Mouse (Mus musculus) stomach, embryonic 15.5 days (tissue): ENCODE measurements around the gene Sobp. TPM values are rescaled to one million over a fixed set of nuclear protein-coding genes. Genes with fewer than 3 reads are reported as not detected.
A peak's percentile ranks its signal among the peaks of the same experiment; 100 is the strongest.

ENCODE experiments used
- ATAC-seq: fragments of 200-750 bp; cut with Nextera tagmentation; 2 replicates; pipeline ENCODE4 v1.8.0; 2017; ENCODE audit warnings: low read depth, moderate number of reproducible peaks, moderate TSS enrichment; ENCODE audit not compliant: insufficient read depth, low FRiP score
- H3K27ac ChIP-seq: fragments of 300-500 bp; sonication (generic); 2 replicates; pipeline ENCODE4 v1.5.1; 2015; ENCODE audit warnings: mild to moderate bottlenecking, inconsistent platforms
- H3K27me3 ChIP-seq: fragments of 300-500 bp; sonication (generic); replicated peaks from 2 replicates; pipeline ENCODE4 v1.6.1; 2015; ENCODE audit warnings: inconsistent platforms
- H3K36me3 ChIP-seq: fragments of 300-500 bp; sonication (generic); 2 replicates; pipeline ENCODE4 v1.6.1; 2015; ENCODE audit warnings: inconsistent platforms
- H3K4me1 ChIP-seq: fragments of 300-500 bp; sonication (generic); 2 replicates; pipeline ENCODE4 v1.6.1; 2015; ENCODE audit warnings: inconsistent platforms
- H3K4me2 ChIP-seq: fragments of 300-500 bp; sonication (generic); 2 replicates; pipeline ENCODE4 v1.6.1; 2015; ENCODE audit warnings: mild to moderate bottlenecking, inconsistent platforms
- H3K4me3 ChIP-seq: fragments of 300-500 bp; sonication (generic); replicated peaks from 2 replicates; pipeline ENCODE4 v1.5.1; 2015; ENCODE audit warnings: inconsistent platforms
- H3K9ac ChIP-seq: fragments of 300-500 bp; sonication (generic); 2 replicates; pipeline ENCODE4 v1.6.1; 2015; ENCODE audit warnings: inconsistent platforms
- H3K9me3 ChIP-seq: fragments of 300-500 bp; sonication (generic); 2 replicates; pipeline ENCODE4 v1.6.1; 2016; ENCODE audit warnings: inconsistent platforms
- WGBS: fragments of 180-500 bp; shearing (Covaris S2); methylation state at CpG from one replicate; pipeline ENCODE4 v1.1.7; 2015; 5-methylcytosine and 5-hydroxymethylcytosine counted together
- polyA plus RNA-seq: library from polyadenylated mRNA; unstranded; fragments of >200 nt; fragmentation: Nextera tagmentation; extraction: Ambion mirVana; gene quantifications from 2 replicates; pipeline ENCODE4 v1.2.1, GENCODE M21; 2015

The Sobp gene
- polyA plus RNA-seq, 1 experiment from 2014 or later: 1.4 TPM

- Histone ChIP-seq H3K4me2 (peak overlapping the region; percentile 96), H3K27ac (no peak overlapping the region), H3K9ac (no peak overlapping the region), H3K4me3 (peak overlapping the region; percentile 51), H3K27me3 (peaks cover 37% of the 10 kb centered on the region), H3K4me1 (peaks cover 17% of the 10 kb centered on the region), H3K36me3 (no peaks in the 10 kb centered on the region), H3K9me3 (no peaks in the 10 kb centered on the region)
- no peak for ATAC-seq
- 9% methylated on average over 29 of the region's 29 CpGs for WGBS
These were observed 152.1 kb downstream of the Sobp start for GRCm38 (mm10) chr10:43022190-43022761.

DNA sequence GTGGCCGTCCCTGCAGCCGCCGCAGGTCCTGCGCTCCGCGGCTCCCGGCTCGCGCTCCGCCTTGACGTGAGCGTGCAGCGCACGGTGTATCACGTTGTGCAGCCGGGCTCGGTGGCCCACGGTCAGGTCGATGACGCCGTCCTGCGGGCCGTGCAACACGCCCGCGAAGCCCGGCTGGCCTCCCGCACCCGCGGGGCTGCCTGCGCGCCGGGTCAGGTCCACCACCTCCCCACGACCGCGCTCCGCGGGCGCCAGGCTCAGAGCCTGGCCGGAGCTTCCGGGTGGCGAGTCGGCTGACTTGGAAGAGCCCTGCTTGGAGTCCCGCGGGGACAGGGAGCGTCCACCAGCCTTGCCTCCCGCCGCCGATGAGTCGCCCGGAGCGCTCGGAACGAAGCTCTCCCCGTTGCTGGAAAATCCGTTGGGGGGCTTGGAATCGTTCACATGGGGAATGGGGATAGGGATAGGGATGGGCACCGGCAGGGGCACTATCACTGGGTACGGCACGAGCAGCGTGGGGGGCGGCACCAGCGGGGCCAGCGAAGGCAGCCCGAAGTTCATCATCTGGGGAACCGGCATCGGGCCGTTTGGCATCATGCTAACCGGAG lies 152.7 kb downstream of the Sobp start:
- Histone ChIP-seq H3K4me1 (peaks cover 17% of the 10 kb centered on the region), H3K9ac (0 out of 2 replicates have a peak overlapping the region, but pooled peaks have one; percentile 17), H3K9me3 (no peaks in the 10 kb centered on the region), H3K4me3 (peak overlapping the region; percentile 51), H3K4me2 (peak overlapping the region; percentile 96), H3K27ac (no peak overlapping the region), H3K27me3 (peaks cover 37% of the 10 kb centered on the region), H3K36me3 (no peaks in the 10 kb centered on the region)
- 2% methylated on average over 58 of the region's 69 CpGs for WGBS
- ATAC-seq: peak; percentile 50; the same call in 1 of the 2 replicates

DNA sequence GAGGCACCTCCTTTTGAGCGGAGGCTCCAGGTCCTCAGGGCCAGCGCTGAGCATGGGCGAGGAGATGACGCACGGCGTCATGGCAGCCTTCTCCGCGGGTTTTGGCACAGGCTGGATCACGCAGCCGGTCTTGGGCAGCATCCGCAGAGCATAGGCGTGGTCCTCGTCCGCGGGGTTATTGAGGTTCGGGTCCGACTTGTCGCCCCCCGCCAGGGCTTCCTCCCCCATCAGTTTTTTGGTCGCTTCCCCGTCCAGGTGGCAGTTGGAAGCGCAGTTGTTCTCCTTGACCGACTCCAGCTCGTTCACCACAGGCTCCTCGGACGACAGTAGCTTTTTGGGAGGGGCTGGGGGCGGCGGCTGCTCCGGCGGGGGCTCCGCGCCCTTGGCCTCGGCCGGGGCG lies 153.3 kb downstream of the Sobp start:
- no peak; the same call in 1 of the 2 replicates for ATAC-seq
- Histone ChIP-seq H3K4me3 (peak overlapping the region; percentile 51), H3K9me3 (no peaks in the 10 kb centered on the region), H3K9ac (no peak overlapping the region), H3K36me3 (no peaks in the 10 kb centered on the region), H3K27ac (no peak overlapping the region), H3K4me1 (peaks cover 17% of the 10 kb centered on the region), H3K27me3 (peaks cover 37% of the 10 kb centered on the region), H3K4me2 (peak overlapping the region; percentile 96)
- WGBS: 6% methylated on average over 35 of the region's 35 CpGs

DNA sequence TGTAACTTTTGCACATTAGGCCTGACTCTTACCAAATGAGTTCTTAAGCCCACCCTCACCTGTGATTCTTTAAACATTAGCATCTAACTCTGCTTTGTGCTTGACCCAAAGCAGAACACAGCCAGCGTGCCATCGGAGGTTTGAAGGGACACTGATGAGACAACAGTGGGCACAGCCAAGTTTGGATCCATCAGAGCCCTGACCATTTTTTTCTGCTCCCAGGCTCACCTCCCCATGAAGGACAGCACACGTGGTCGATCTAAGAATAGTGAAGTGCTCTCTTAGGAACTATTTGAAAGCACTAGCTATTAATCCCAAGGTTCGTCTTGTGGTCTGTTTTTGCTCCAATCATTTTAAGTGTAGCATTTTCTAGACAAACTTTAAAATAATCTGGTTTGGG lies 159.5 kb downstream of the Sobp start:
- Histone ChIP-seq H3K9ac (no peak overlapping the region), H3K9me3 (no peaks in the 10 kb centered on the region), H3K4me2 (no peak overlapping the region), H3K36me3 (no peaks in the 10 kb centered on the region), H3K4me3 (no peak overlapping the region), H3K27ac (no peak overlapping the region), H3K27me3 (0 out of 2 replicates have a peak, but pooled peaks cover 7% of the 10 kb centered on the region), H3K4me1 (no peaks in the 10 kb centered on the region)
- WGBS: 80% methylated on average over 5 of the region's 5 CpGs
- no peak for ATAC-seq

- Histone ChIP-seq H3K4me2 (no peak overlapping the region), H3K27me3 (0 out of 2 replicates have a peak, but pooled peaks cover 4% of the 10 kb centered on the region), H3K27ac (no peak overlapping the region), H3K9ac (no peak overlapping the region), H3K9me3 (no peaks in the 10 kb centered on the region), H3K4me3 (no peak overlapping the region), H3K4me1 (no peaks in the 10 kb centered on the region), H3K36me3 (no peaks in the 10 kb centered on the region)
- ATAC-seq: no peak
- WGBS: 74% methylated on average over 4 of the region's 4 CpGs
These were observed 160.0 kb downstream of the Sobp start for GRCm38 (mm10) chr10:43014358-43014757.

DNA sequence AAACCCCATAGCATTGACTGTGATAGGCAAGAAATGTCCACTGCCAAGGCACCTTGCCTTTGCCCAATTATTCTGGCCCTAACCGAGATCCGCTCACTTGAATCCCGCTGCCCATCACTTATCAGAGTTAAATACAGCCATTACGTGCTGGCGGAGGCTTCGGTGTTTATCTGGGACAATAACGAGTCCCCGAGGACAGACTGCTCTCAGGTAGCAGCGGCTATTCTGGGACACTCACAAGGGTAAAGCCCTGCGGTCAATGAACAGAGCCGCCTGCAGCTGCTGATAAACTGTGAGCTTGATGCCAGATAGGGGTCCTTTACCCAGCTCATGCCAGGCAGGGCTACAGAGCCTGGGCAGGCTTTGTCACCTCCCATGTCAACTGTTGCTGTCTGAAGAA lies 166.2 kb downstream of the Sobp start:
- peaks cover 4% of the 10 kb centered on the region; the same call in 1 of the 2 replicates for H3K4me1 ChIP-seq
- WGBS: 66% methylated on average over 11 of the region's 11 CpGs
- H3K4me3 ChIP-seq: no peak overlapping the region
- H3K9ac ChIP-seq: no peak overlapping the region
- H3K9me3 ChIP-seq: no peaks in the 10 kb centered on the region
- no peaks in the 10 kb centered on the region for H3K27me3 ChIP-seq
- no peak for ATAC-seq
- no peaks in the 10 kb centered on the region for H3K36me3 ChIP-seq
- H3K4me2 ChIP-seq: no peak overlapping the region
- no peak overlapping the region for H3K27ac ChIP-seq

GRCm38 (mm10) chr10:43006534-43006933 lies 167.8 kb downstream of the Sobp start:
- H3K27ac ChIP-seq: no peak overlapping the region
- no peak for ATAC-seq
- no peaks in the 10 kb centered on the region for H3K27me3 ChIP-seq
- H3K36me3 ChIP-seq: no peaks in the 10 kb centered on the region
- no peak overlapping the region for H3K9ac ChIP-seq
- no peaks in the 10 kb centered on the region for H3K9me3 ChIP-seq
- peaks cover 9% of the 10 kb centered on the region; the same call in 1 of the 2 replicates for H3K4me1 ChIP-seq
- no peak overlapping the region for H3K4me2 ChIP-seq
- WGBS: 80% methylated on average over 4 of the region's 4 CpGs
- no peak overlapping the region for H3K4me3 ChIP-seq

- H3K27ac ChIP-seq: no peak overlapping the region
- peaks cover 9% of the 10 kb centered on the region; the same call in 1 of the 2 replicates for H3K4me1 ChIP-seq
- no peak overlapping the region for H3K4me2 ChIP-seq
- H3K9ac ChIP-seq: no peak overlapping the region
- H3K36me3 ChIP-seq: no peaks in the 10 kb centered on the region
- ATAC-seq: no peak
- 70% methylated on average over 7 of the region's 7 CpGs for whole genome bisulfite sequencing
- H3K9me3 ChIP-seq: no peaks in the 10 kb centered on the region
- no peak overlapping the region for H3K4me3 ChIP-seq
- H3K27me3 ChIP-seq: no peaks in the 10 kb centered on the region
These were observed 168.7 kb downstream of the Sobp start for GRCm38 (mm10) chr10:43005677-43006076.

DNA sequence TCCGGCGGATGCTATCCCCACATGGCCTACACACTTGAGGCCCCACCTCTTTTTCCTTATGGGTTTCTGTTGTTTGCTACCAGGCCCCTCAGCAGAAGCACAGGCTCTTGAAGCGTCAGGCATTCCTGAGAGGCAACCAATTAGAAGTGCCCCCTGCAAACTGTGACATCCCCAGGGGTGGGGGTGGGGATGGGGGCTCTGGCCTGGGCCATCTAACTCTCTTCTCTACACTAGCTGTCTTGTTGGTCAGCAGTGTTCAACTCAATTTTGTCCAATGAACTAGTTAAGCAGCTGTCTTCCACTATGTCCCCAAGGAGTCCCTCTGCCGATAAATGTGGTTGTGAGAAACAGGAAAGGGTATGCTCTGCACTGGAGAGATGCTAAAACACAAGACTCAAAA lies 169.3 kb downstream of the Sobp start:
- Histone ChIP-seq H3K9me3 (no peaks in the 10 kb centered on the region), H3K4me3 (no peak overlapping the region), H3K4me2 (no peak overlapping the region), H3K36me3 (no peaks in the 10 kb centered on the region), H3K4me1 (peaks cover 9% of the 10 kb centered on the region; the same call in 1 of the 2 replicates), H3K27ac (no peak overlapping the region), H3K9ac (no peak overlapping the region), H3K27me3 (no peaks in the 10 kb centered on the region)
- 90% methylated on average over 4 of the region's 4 CpGs for WGBS
- no peak for ATAC-seq

DNA sequence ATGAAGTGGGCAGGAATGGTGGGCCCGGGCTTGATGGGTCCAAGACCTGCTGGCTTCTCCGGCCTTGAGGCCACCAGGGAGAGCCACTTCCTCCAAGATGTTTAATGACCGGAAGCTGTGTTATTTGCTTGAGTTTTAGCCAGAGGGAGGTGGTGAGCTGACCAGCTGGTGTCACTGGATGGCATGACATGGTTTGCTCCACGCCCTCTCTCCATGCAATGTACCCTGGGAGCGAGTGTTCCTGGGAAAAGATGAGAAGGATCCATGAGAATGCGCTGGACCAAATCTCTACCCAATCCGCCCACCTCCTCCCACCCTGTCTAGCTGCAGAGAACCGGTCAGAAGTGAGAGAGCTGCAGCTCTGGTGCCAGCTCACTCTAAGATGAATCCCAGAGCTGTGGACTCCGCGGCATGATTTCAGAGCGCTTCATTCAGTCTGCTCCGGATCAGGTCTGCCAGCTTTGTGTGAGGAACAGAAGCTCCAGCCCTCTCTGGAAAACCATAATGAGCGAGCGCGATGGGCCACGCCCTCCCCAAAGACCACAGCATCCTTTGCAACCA lies 170.1 kb downstream of the Sobp start:
- H3K27ac ChIP-seq: no peak overlapping the region

GRCm38 (mm10) chr10:43003466-43003757 lies 170.9 kb downstream of the Sobp start:
- H3K27me3 ChIP-seq: no peaks in the 10 kb centered on the region
- 17% methylated on average over 5 of the region's 5 CpGs for WGBS
- H3K4me2 ChIP-seq: peak overlapping the region; percentile 91; the same call in 1 of the 2 replicates
- no peak for ATAC-seq
- peaks cover 9% of the 10 kb centered on the region; the same call in 1 of the 2 replicates for H3K4me1 ChIP-seq
- no peak overlapping the region for H3K27ac ChIP-seq
- H3K4me3 ChIP-seq: no peak overlapping the region
- no peak overlapping the region for H3K9ac ChIP-seq
- no peaks in the 10 kb centered on the region for H3K9me3 ChIP-seq
- H3K36me3 ChIP-seq: no peaks in the 10 kb centered on the region

More for the DNA sequence above, 170.1 kb downstream of the Sobp start:
- Histone ChIP-seq H3K27me3 (no peaks in the 10 kb centered on the region), H3K9me3 (no peaks in the 10 kb centered on the region), H3K4me2 (no peak overlapping the region), H3K4me1 (peaks cover 9% of the 10 kb centered on the region; the same call in 1 of the 2 replicates), H3K4me3 (no peak overlapping the region), H3K9ac (no peak overlapping the region), H3K36me3 (no peaks in the 10 kb centered on the region)
- no peak for ATAC-seq
- WGBS: 86% methylated on average over 16 of the region's 16 CpGs

DNA sequence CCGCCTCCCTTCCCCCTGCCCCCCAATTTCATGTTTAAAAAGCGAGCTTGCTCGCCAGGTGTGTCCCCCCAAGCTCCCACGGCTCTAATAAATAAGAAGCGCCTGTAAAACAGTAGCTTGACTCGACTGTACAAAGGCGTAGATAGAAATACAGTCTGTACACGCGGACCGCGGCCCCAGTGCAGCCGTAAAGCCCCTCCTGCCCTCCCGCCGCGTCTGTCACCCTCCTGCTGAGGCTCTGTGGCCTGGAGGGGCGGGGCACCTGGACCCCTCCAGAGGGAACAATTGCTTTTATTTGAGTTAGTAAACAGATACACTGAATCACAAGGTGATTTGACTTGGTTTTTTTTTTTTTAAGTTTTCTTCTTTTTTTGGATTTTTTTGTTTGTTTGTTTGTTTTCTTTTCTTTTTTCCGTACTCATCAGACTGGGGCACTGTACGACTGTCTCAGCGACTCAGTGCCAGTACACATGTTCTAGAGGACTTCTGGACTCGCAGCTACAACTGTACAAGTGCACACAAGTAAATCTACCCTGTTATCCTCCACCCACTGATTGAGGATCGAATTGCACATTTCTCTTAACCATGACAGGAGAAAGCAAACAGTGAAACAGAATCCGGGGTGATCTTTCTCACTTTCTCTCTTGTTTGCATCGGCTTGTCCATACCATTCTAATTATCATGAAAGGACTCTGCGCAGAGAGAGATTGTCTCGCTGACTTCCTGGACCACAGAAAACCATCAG lies 171.4 kb downstream of the Sobp start:
- WGBS: 4% methylated on average over 25 of the region's 25 CpGs
- no peaks in the 10 kb centered on the region for H3K9me3 ChIP-seq
- peak overlapping the region; percentile 39 for H3K4me3 ChIP-seq
- peak overlapping the region; percentile 27 for H3K9ac ChIP-seq
- H3K36me3 ChIP-seq: no peaks in the 10 kb centered on the region
- H3K4me1 ChIP-seq: peaks cover 9% of the 10 kb centered on the region; the same call in 1 of the 2 replicates
- no peak overlapping the region for H3K27ac ChIP-seq
- peak overlapping the region; percentile 91 for H3K4me2 ChIP-seq
- no peak for ATAC-seq
- no peaks in the 10 kb centered on the region for H3K27me3 ChIP-seq
